8 mouse cellular contexts compared by ENCODE assay signal in genomic region chr1:125912601-125913600, GRCm38 (mm10). TPM values are rescaled to one million over a fixed set of nuclear protein-coding genes. Genes with fewer than 3 reads are reported as not detected.
A peak's percentile ranks its signal among the peaks of the same experiment; 100 is the strongest.
DNase-seq lines count a peak whose midpoint lies in the region; ATAC-seq and TF ChIP-seq lines count a peak whose summit lies in the region.

TSS of gene Lypd1 (minus strand) at chr1:125913101.

- peaks cover 16% of the 10 kb centered on the region; the same call in 1 of the 2 replicates for H3K4me1 ChIP-seq in heart, embryonic 16.5 days (ENCODE audit: control insufficient read depth, insufficient read depth, low read length)
- peaks cover 17% of the 10 kb centered on the region for H3K4me1 ChIP-seq in forebrain, postnatal 0 days (ENCODE audit: insufficient read depth)
- H3K4me1 ChIP-seq in limb, embryonic 13.5 days = peaks cover 33% of the 10 kb centered on the region
- H3K4me1 ChIP-seq in stomach, embryonic 15.5 days = peaks cover 23% of the 10 kb centered on the region

- 9% methylated on average over 30 of the region's 30 CpGs for WGBS in heart, embryonic 16.5 days
- 6% methylated on average over 30 of the region's 30 CpGs for WGBS in forebrain, postnatal 0 days
- WGBS in limb, embryonic 13.5 days = 4% methylated on average over 30 of the region's 30 CpGs
- 8% methylated on average over 30 of the region's 30 CpGs for WGBS in stomach, embryonic 15.5 days

- intact Hi-C loops in heart, postnatal 36 days (cut with DNase I) = no loop called here

- no peak for DNase-seq in heart, postnatal 36 days
- DNase-seq in brain, embryonic 14.5 days (ENCODE audit: low read depth) = peak; percentile 69
- DNase-seq in forebrain, postnatal 0 days = peak; percentile 20
- DNase-seq in cerebellum, adult 9-11 months = no peak

- no peak for TF ChIP-seq CTCF in brain, embryonic 14.5 days (IDR thresholded peaks at IDR 0.05; ENCODE audit: borderline replicate concordance, extremely low read depth, insufficient read depth, insufficient read length)
- no peak for TF ChIP-seq CTCF in forebrain, postnatal 0 days (IDR thresholded peaks at IDR 0.05; ENCODE audit: low read depth)

- no peak within 1 kb of the TSS for H3K9ac ChIP-seq in heart, embryonic 16.5 days (ENCODE audit: low read length)
- H3K9ac ChIP-seq in forebrain, postnatal 0 days = peak within 1 kb of the TSS; percentile 56
- H3K9ac ChIP-seq in limb, embryonic 13.5 days = peak within 1 kb of the TSS; percentile 63
- H3K9ac ChIP-seq in stomach, embryonic 15.5 days = no peak within 1 kb of the TSS

- no peaks in the 10 kb centered on the region for H3K9me3 ChIP-seq in heart, embryonic 16.5 days (replicated peaks; ENCODE audit: control insufficient read depth, low read length)
- H3K9me3 ChIP-seq in forebrain, postnatal 0 days (ENCODE audit: low read length) = no peaks in the 10 kb centered on the region
- no peaks in the 10 kb centered on the region for H3K9me3 ChIP-seq in limb, embryonic 13.5 days
- no peaks in the 10 kb centered on the region for H3K9me3 ChIP-seq in stomach, embryonic 15.5 days

- no peak for ATAC-seq in heart, embryonic 16.5 days (replicated peaks; ENCODE audit: extremely low read depth, insufficient read depth, low FRiP score)
- peak; percentile 12; the same call in 1 of the 2 replicates for ATAC-seq in forebrain, postnatal 0 days
- ATAC-seq in limb, embryonic 13.5 days (ENCODE audit: low FRiP score, low read depth) = no peak
- ATAC-seq in stomach, embryonic 15.5 days (ENCODE audit: insufficient read depth, low FRiP score, low read depth) = no peak
- no peak for ATAC-seq in megakaryocyte-erythroid progenitor cell, adult 5-6 weeks (replicated peaks; ENCODE audit: low FRiP score, low TSS enrichment, poor library complexity, severe bottlenecking)

- peaks cover 34% of the 10 kb centered on the region for H3K27me3 ChIP-seq in heart, embryonic 16.5 days (ENCODE audit: control insufficient read depth, insufficient read depth, low read length)
- no peaks in the 10 kb centered on the region for H3K27me3 ChIP-seq in forebrain, postnatal 0 days (ENCODE audit: insufficient read depth, low read length)
- peaks cover 59% of the 10 kb centered on the region for H3K27me3 ChIP-seq in limb, embryonic 13.5 days
- H3K27me3 ChIP-seq in stomach, embryonic 15.5 days (replicated peaks) = peaks cover 30% of the 10 kb centered on the region

- no peaks in the 10 kb centered on the region for H3K36me3 ChIP-seq in heart, embryonic 16.5 days (ENCODE audit: control insufficient read depth, insufficient read depth)
- H3K36me3 ChIP-seq in forebrain, postnatal 0 days (ENCODE audit: insufficient read depth) = no peaks in the 10 kb centered on the region
- H3K36me3 ChIP-seq in limb, embryonic 13.5 days = no peaks in the 10 kb centered on the region
- no peaks in the 10 kb centered on the region for H3K36me3 ChIP-seq in stomach, embryonic 15.5 days

- TF ChIP-seq POLR2A in brain, embryonic 14.5 days (IDR thresholded peaks at IDR 0.05; ENCODE audit: borderline replicate concordance, extremely low read depth, insufficient read depth, insufficient read length, poor library complexity, severe bottlenecking) = no peak

- peak within 1 kb of the TSS; percentile 85 for H3K4me2 ChIP-seq in heart, embryonic 16.5 days (ENCODE audit: low read depth, low read length)
- H3K4me2 ChIP-seq in forebrain, postnatal 0 days (ENCODE audit: low read depth) = peak within 1 kb of the TSS; percentile 99
- peak within 1 kb of the TSS; percentile 96 for H3K4me2 ChIP-seq in limb, embryonic 13.5 days (replicated peaks)
- H3K4me2 ChIP-seq in stomach, embryonic 15.5 days = peak within 1 kb of the TSS; percentile 96

- H3K27ac ChIP-seq in heart, embryonic 16.5 days (ENCODE audit: low read length) = no peak within 1 kb of the TSS
- peak within 1 kb of the TSS; percentile 50 for H3K27ac ChIP-seq in forebrain, postnatal 0 days (ENCODE audit: low read depth, low read length)
- H3K27ac ChIP-seq in limb, embryonic 13.5 days = no peak within 1 kb of the TSS
- no peak within 1 kb of the TSS for H3K27ac ChIP-seq in stomach, embryonic 15.5 days

- peak within 1 kb of the TSS; percentile 51 for H3K4me3 ChIP-seq in heart, embryonic 16.5 days (ENCODE audit: low read length)
- H3K4me3 ChIP-seq in forebrain, postnatal 0 days (ENCODE audit: low read depth, low read length) = peak within 1 kb of the TSS; percentile 53
- peak within 1 kb of the TSS; percentile 54 for H3K4me3 ChIP-seq in limb, embryonic 13.5 days
- H3K4me3 ChIP-seq in stomach, embryonic 15.5 days (replicated peaks) = peak within 1 kb of the TSS; percentile 44

RNA-seq across cellular contexts. Expression of gene Lypd1, which starts in this region (rescaled TPM):
- 2.1 and 3.1 TPM in 2 replicates for polyA plus RNA-seq in heart, embryonic 16.5 days (2015; fragmentation: Nextera tagmentation; extraction: Ambion mirVana)
- under 1 TPM; 0.19 to 0.44 TPM for total RNA-seq in heart, postnatal 36 days (2021)
- polyA plus RNA-seq in brain, embryonic 14.5 days (2012; rRNA removed) = 61.6 and 92.8 TPM in 2 replicates
- total RNA-seq in forebrain, postnatal 0 days (2014; rRNA removed) = 58.9 and 88.7 TPM in 2 replicates
- 51.1 and 76.1 TPM in 2 replicates for polyA plus RNA-seq in forebrain, postnatal 0 days (2015; fragmentation: Nextera tagmentation; extraction: Ambion mirVana)
- polyA plus RNA-seq in limb, embryonic 13.5 days (2015; fragmentation: Nextera tagmentation; extraction: Ambion mirVana) = 12.0 and 14.3 TPM in 2 replicates
- 1.6 and 2.5 TPM in 2 replicates for polyA plus RNA-seq in stomach, embryonic 15.5 days (2015; fragmentation: Nextera tagmentation; extraction: Ambion mirVana)
- not detected in 2 replicates for total RNA-seq in megakaryocyte-erythroid progenitor cell, adult 5-6 weeks (2014; fragmentation: Nextera tagmentation)
- total RNA-seq in megakaryocyte-erythroid progenitor cell, adult 5-6 weeks (2017) = not detected in 2 replicates

Comparison
In these comparisons a context has a peak if more than half of its experiments do, and no peak if none do; other contexts are left out.
1. RNA of gene Lypd1 (total RNA-seq): 58.9 to 88.7 TPM in forebrain, postnatal 0 days; 0.19 to 0.44 TPM in heart, postnatal 36 days and not detected in megakaryocyte-erythroid progenitor cell, adult 5-6 weeks; every median in the first group is over 10 times any median in the second.
2. H3K9ac ChIP-seq: peak in forebrain, postnatal 0 days (single experiment) and limb, embryonic 13.5 days (single experiment); none in heart, embryonic 16.5 days (single experiment) and stomach, embryonic 15.5 days (single experiment).
3. DNase-seq: peak in brain, embryonic 14.5 days (single experiment) and forebrain, postnatal 0 days (single experiment); none in heart, postnatal 36 days (0 of 2) and cerebellum, adult 9-11 months (single experiment).
4. Peak in every context shown above with its lines, with median percentiles within 50 percentile points of each other: H3K4me2 ChIP-seq and H3K4me3 ChIP-seq.